Mouse (Mus musculus) thymus, postnatal 10 days (tissue): ENCODE data around the gene Nek4.

ENCODE experiments used
- DNase-seq, 2 experiments: peaks; one replicate each; pipeline ENCODE4 v3.0.0; 2021; ENCODE audit warnings: low spot score in 2 of 2

Gene Nek4

DNA sequence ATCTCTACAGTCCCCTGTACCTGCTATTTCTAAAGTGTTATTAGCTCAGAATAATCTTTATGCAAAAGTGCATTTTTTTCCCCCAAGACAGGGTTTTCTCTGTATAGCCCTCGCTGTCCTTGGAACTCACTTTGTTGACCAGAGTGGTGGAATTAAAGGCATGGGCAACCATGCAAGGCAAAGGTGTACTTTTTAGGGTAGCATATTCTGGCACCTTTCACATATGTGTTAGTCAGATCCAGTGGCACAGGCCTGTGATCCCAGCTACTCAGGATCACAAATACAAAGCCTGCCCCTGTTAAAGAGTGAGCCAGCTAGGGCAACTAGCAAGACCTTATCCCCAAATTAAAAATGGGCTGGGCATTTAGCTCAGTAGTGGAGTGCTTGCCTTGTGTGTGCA is 9.2 kb downstream of the Nek4 start:
- no peak for DNase-seq

DNA sequence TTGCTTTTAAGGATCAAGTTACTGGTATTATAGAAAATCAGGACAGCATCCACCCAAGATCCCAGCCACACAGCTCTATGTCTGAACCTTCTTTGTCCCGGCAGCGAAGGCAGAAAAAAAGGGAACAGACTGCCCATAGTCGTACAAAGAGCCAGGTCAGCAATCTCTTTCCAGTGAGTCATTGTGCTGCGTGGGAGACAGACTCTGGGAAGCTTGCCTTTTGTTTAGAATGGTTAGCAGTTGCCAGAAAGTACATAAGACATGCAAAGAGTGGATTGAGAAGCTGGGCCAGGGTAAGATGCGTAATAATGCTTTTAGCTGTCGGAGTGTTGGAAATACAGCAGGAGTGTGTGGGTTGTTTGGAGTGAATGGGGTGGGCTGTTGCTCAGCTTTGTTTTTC is 23.0 kb downstream of the Nek4 start:
- DNase-seq: no peak

DNA sequence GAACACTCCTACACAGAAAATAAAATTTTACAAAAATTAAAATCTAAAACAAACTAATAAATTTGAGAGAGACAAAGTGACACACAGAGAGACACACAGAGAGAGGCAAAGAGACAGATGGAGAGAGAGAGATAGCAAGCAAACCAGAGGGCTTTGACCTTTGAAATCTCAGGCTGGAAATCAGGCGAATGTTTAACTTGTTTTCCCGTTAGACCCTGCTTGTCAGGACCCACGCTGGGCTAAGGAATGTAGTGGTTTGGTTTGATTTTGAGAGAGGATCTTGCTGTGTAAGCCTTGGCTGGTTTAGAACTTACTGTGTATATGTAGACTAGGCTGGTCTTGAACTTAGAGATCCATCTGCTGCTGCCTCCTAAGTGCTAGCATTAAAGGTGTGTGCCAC is 25.0 kb downstream of the Nek4 start:
- no peak for DNase-seq

DNA sequence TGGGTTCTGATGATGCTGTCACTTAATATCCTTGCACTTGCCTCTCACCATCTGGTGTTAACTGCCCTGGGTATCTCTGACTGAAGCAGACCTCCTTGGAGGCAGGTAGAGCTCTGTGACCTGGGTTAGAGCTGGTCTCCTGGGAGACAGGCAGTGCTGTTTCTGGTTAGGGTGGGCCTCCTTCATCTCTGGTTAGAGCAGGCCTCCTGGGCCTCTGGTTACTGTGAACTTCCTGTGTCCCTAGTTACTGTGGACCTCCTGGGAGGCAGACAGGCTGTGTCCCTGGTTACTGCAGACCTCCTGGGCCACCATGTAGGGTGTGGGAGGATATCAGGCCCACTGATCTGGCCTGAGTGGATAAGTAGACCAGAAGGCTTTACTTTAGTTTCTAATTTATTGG is 45.2 kb downstream of the Nek4 start:
- no peak for DNase-seq

DNA sequence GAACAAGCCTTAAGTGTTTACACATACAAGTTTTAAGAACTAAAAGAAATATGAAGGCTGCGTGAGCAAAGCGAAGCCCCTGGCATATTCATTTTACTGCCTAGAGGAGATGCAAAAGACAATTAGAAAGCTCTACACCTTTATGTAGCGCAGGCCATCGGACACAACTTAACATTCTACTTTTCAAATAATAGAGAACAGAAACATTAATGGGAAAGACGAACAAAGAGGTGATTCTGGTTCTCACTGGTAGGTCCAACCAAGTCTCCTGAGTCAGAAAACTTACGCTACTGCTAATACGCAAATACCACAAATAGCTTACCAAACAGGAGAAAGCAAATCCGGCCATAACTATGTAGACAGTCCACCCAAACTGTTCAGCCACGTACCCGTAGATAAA is 49.2 kb downstream of the Nek4 start:
- DNase-seq: no peak

DNA sequence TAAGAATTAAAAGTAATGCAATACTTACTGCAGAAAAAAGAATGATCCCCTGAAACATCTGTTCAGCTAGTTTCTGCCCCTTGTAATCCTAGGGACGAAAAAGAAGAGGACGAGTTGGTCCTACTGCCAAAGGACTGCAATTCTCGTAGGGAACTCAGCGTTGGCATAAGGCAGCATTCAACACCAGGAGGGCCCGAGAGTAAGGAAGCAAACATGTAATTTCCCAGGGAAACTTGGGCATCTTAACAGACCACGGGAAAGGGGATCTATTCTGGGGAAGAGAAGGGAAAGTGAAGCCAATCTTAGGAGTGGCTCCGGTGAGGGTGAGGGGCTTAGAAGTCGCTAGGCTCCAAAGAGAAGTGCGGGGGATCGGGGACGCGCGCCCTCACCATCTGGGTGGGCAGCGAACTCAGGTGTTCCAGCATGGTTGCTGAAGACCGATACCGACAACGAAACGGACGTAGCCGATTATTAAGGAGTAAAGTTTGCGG is 49.7 kb downstream of the Nek4 start:
- DNase-seq: no peak

DNA sequence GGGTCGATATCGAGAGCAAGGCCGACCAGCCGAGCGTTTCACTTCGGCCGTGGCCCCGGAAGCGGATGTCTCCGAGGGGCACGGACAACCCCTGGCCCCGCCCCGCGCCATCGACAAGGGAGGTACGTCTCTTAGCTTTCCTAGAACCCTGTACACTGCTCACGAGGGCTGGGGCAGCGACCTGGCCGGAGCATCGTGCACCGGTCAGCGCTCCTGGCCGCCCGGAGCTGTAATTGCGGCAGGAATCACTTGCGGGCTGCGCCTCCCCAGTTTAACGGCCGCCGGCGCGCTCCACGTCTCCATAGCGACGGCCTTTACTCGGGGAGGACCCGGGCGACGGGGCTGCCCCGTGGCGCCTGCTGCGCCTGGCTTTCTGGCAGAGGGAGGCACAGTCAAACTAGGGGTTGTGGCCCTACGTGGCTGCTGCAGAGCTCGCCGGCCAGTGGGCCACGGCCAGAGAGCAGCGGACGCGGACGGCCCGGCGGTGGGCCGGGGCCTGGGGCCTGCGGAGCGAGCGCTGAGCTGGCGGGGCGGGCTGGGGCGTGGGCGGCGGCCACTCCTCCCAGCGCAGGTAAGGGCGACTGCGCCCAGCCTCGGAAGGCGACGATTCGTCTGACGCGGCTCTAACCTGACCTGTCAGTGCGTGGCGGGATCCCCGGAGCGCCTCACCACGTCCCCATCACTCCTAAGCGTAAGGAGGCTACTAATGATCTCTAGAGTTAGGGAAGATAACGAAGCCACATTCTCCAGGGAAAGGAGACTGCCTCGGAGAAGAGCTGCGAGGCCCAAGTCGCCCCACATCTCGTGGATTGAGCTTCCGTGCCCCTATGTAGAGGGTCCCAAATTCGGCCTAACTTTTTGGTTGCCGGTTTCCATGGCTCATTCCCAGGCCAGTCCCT is 50.4 kb downstream of the Nek4 start, which contains the start of the genes Glt8d1 and Spcs1:
TSS of gene Glt8d1 (plus strand) at position 94 of the 899 bp plus-strand sequence.
TSS of gene Spcs1 (minus strand) at position 366 of the 899 bp plus-strand sequence.
- DNase-seq: peak; percentile 71 to 76

DNA sequence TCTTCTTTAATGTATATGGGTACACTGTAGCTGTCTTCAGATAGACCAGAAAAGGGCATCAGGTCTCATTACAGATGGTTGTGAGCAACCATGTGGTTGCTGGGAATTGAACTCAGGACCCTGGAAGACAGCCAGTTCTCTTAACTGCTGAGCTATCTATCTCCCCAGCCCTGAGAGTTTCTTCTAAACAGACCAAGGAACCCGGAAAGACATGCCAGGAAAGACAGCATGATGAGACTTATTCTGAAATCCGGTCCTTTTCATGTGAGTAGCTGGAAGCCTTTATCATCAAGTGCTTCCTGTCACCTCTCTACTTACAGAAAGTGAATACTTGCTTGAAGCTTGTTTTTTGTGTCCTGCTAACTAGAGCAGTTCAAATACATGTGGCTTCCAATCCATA is 53.4 kb downstream of the Nek4 start:
- DNase-seq: no peak

DNA sequence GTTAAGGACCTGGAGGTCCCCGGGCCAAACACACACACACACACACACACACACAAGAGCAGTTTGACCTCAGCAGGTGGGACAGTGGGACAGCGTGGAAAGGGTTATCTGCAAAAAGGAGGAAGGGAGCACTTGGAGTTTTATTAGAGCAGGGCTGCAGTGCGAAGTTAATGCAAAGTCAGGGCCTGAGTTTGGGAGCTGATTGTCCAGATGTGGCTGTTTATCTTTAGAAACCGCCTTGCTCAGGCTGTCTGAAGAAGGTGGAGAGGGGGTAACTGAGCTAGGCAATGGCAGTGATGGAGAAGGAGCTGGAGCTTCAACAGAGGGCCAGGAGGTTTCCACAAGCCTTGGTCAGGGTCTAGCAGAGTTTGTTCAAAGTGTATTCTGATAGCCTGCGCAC is 55.6 kb downstream of the Nek4 start:
- no peak for DNase-seq

DNA sequence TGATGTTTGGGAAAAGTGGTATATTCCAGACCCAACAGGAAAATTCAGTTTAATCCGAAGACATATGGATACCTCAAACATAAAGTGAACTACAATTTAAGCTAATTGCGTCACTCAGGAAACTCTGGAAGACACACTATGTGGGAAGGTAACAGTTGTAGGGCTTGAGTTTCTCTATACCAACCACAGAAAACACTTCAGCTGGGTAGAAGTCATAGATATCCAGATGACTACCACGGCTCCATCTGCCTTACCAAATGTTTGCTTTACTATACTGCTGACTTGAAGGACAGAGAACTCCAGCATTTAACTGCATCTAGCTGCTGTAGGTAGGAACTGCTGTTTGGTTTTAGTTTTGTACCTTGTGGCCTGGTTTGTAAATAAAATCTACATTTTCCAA is 60.4 kb downstream of the Nek4 start:
- no peak for DNase-seq

DNA sequence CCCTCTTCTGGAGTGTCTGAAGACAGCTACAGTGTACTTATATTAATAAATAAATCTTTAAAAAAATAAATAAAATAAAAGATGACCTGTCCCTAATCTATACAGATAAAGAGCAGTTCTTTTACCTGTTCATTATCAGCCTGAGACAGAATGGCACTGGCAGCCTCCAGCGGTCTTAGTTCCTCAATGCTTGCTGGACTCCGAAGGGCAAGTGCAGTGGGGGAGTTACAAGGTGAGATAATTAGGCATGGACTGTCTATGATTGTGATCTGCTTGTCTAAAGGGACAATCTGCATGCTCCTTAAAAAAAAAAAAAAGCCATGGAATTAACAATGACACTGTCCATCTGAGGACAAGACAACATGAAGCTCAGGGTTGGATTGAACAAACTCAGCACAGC is 62.8 kb downstream of the Nek4 start:
- DNase-seq: no peak

DNA sequence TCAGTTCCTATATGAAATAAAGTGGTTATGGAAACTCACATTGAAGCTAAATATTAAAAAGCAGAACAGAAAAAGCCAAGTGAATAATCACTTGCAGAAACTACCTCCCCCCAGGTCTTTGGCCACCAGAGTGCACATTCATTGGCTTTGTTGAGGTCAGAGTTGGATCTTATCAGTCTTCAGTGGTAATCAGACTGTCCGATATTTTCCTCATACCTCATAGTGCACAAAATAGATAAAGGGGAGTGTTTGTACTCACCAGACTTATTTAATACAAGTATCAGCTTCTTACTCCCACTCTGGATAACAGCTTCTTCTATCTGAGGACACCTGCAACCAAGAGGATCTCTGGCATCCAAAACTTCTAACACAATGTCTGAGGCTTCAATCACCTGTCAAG is 64.9 kb downstream of the Nek4 start:
- no peak for DNase-seq

DNA sequence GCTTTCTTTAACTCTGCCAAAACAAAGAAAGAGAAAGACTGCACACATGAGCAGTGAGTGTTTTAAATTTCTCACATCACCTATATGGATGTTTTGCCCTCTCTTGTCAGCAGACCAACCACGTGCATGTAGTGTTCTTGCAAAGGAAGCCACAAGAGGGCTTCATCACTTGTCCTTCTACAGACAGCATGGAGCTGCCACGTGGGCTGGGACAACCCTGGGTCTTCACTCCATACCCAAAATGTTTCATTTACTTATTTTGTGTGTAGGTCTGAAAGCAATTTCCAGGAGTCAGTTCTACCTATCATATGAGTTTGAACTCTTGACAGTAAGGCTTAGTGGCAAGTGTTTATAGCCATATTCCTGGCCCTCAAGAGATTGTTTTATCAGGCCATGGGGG is 66.7 kb downstream of the Nek4 start:
- DNase-seq: peak in 1 of 2 experiments; percentile 12

DNA sequence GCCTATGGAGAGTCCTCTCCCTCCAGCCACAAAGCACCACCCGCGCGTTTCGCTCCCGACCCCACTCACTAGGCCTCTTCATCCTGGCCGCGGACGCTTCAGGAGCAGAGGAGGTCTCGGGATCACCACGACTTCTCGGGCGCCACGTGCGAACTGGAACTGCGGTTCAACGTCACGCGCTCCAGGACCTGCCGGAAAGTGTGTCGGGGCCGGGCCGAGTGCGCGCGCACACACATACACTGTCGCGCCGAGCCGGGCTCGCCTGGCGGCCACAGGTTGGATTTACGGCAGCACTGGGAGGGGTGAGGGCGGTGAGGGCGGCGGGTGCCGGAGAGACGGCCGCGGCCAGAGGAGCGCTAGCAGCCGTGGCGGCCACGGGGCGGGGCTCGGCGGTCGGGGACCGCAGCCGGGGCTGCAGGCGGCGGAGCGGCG is 67.7 kb downstream of the Nek4 start, which contains the start of the genes Pbrm1 and Gnl3:
TSS of gene Pbrm1 (plus strand) at position 279 of the 432 bp plus-strand sequence.
TSS of gene Gnl3 (minus strand) at position 293 of the 432 bp plus-strand sequence.
- DNase-seq: peak; percentile 96 to 97

DNA sequence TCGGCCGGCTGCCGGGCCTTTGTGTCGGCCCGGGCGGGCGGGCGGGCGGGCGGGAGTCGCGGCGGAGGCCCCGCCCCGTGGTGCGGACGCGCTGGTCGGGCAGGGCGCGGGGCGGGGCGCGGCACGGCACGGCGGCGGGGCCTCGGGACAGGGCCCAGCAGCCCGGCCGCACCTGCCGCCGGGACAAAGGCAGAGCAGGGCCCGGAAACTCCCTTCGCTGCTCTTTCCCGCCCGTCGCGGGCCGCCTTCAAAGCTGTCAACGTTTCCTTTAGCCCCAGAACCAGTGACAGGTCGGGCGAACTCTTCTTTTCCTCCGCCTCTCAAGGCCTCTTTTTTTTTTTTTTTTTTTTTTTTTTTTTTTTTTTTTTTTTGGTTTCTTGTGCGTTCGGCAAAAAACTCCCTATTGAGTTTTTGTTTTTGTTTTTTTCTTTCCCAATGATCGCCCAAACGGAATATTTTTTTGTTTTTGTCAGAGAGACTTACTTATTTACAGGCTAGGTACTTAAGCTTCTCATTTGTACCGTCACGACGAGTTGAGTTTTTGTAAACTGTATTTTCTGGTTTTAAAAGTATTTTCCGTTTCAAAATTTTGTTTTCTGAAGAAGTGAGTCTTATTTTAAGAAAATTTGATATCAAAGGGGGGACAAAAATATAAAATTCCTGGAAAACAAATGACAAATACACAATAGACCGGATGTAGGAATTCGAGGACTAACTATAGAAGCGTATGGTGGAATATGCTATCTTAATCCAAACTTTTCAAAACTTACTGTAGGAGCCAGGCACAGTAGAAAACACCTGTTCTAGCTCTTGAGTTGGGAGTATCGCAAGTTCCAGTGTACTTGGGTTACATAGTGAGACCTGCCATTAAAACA is 68.4 kb downstream of the Nek4 start:
- DNase-seq: peak; percentile 79 to 83

DNA sequence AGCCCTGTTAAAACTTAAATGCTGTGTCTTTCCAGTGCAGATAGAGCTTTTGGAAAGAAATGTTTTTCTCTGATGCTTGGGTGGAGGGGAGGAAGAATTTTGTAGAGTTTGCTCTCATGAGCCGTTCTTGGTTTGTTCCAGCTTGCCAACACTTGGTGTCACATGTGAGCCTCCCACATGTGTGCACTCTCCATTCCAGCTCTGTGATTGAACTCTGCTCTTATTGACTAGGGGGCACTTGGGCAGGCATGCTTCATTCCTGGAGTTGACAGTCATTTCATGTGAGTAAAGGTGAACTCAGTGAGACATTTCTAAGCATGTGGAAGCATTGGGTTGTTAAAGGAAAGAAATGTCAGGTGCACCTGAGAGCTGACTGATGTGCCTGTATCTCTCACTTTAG is 71.4 kb downstream of the Nek4 start:
- DNase-seq: no peak

DNA sequence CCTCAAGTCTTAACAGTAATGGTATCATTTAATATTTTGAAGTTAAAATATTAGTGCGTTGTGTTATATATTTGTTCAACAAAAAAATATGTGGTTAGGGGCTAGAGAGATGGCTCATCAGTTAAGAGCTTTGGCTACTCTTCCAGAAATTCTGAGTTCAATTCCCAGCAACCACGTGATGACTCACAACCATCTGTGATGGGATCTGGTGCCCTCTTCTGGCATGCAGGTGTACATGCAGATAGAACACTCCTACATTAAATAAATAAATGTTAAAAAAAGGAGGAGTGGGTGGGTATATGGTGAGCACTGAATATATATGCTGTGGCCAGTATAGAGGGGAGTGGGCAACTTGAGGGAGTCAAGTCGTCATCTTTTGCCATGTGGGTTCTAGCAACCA is 74.6 kb downstream of the Nek4 start:
- DNase-seq: peak in 1 of 2 experiments; percentile 14
